Mouse (Mus musculus): ENCODE measurements around the gene Plekhh2.
A peak's percentile ranks its signal among the peaks of the same experiment; 100 is the strongest.

Gene Plekhh2

GRCm38 (mm10) chr17:84615811-84616210 lies 104.1 kb downstream of the Plekhh2 start:
- DNase-seq = no peak

GRCm38 (mm10) chr17:84616526-84617074 lies 104.9 kb downstream of the Plekhh2 start:
- no peak for DNase-seq

- no peak for DNase-seq
Observed at GRCm38 (mm10) chr17:84617953-84618352, 106.3 kb downstream of the Plekhh2 start.

DNA sequence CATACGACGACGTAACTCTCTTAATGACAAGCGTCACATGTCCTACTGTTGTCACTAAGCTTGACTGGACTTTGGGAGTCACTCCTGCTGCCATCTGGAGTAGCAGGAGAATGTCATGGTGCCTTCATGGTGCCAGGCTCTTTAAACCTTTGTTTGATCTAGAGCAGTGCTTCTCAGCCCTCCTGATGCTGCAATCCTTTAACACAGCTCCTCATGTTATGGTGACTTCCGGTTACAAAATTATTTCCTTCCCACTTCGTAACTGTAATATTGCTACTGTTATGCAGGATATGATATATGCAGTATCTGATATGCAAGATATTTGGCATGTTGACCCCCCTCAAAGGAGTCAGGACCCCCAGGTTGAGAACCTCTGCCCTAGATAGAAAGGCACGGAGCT lies 107.4 kb downstream of the Plekhh2 start:
- no peak for DNase-seq

GRCm38 (mm10) chr17:84620076-84620475 lies 108.4 kb downstream of the Plekhh2 start:
- no peak for DNase-seq

DNA sequence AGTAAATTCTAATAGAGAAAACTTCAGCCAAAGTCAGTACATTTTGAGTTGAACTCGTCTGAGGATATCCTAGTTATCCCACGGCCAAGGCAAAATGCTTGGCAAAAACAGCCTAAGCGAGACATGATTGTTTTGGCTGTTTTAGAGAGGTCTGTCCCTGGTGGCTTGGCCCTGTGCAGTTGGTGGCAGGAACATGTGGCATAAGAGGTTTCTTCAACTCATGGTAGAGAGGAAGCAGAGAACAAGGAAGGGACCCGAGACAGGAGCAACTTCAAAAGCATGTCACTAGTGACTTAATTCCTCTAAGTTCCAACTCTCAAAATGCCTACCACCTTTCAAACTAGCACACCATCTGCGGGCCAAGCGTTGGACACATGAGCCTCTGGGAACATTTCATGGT lies 108.9 kb downstream of the Plekhh2 start:
- no peak for DNase-seq

- DNase-seq = no peak
Observed at GRCm38 (mm10) chr17:84621209-84621608, 109.5 kb downstream of the Plekhh2 start.

GRCm38 (mm10) chr17:84622028-84622427 lies 110.3 kb downstream of the Plekhh2 start:
- DNase-seq = no peak

GRCm38 (mm10) chr17:84622873-84623272 lies 111.2 kb downstream of the Plekhh2 start:
- DNase-seq = no peak

DNA sequence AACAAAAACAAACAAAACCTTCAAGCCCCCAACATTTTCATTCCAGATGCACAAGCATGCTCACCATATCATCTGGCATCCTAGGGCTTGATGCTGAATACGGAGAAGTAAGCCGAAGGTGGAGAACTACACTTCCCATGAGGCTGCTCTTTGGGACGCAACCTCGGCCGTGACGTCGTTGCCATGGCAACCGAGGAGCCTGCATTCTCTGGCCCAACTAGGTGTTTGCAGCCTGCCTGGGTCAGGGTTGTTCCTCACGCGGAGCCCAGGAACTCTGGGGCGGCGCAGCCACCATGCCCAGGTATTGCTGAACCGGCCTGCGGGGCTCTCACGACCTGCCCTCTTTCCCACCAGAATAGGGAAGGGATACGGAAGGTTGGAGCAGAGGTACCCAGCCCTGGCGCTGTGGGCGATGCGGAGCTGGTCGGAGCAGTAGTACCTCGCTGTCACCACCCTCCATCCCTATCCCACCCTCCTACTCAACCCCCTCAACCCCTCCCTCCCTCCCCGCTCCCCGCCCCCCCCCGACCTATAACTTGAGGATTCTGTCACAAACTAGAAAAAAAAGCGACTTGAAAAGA lies 114.7 kb downstream of the Plekhh2 start, which contains the start of gene Dync2li1:
Gene Dync2li1 (plus strand): TSS at position 221 of the 581 bp plus-strand sequence.
- peak; percentile 81 to 82 for DNase-seq

DNA sequence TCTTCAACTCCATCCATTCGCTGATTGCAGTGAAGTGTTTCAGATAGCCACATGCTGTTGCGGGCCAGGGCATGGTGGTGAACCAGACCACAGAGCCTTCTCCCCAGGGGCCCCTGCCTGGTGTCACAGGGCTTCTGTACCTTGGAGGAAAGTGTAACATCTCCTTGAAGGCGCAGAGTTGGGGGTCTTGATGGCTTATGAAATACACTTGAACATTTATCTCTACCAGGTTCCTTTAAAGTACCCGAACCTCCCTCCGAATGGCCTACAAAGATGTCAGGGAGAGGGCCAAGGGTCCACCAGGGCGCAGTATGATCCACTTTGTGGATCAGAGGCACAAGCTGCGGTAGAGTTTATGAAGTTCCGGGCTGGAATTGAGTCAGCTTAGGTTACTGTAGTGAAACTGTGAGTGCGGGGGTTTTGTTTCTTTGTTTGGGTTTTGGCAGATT lies 115.2 kb downstream of the Plekhh2 start:
- peak; percentile 13 to 20 for DNase-seq

- DNase-seq = no peak
Observed at GRCm38 (mm10) chr17:84627721-84628120, 116.0 kb downstream of the Plekhh2 start.

- DNase-seq = no peak
Observed at GRCm38 (mm10) chr17:84628611-84629010, 116.9 kb downstream of the Plekhh2 start.

GRCm38 (mm10) chr17:84631836-84632235 lies 120.1 kb downstream of the Plekhh2 start:
- DNase-seq = no peak

- DNase-seq = peak; percentile 56 to 57
Observed at GRCm38 (mm10) chr17:84633443-84633842, 121.7 kb downstream of the Plekhh2 start.

DNA sequence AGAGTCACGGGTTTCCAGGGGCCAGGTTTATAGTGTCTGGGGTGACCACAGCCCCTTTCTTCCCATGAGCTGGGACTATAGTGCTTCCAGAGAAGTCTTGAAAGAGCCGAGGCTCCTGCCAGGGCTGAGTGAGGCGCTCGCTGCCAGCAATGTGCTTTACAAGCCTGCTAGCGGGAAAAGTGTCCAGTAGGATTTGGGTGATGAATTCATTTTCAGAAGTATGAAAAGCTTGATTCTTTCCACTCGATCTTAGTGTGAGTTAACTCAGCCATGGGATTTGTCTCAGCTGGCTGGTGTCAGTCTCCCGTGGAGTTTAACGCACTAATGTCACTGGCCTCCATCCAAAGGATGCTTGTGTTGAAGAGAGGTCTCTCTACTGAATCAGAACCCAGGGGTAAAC lies 124.6 kb downstream of the Plekhh2 start:
- DNase-seq = no peak

DNA sequence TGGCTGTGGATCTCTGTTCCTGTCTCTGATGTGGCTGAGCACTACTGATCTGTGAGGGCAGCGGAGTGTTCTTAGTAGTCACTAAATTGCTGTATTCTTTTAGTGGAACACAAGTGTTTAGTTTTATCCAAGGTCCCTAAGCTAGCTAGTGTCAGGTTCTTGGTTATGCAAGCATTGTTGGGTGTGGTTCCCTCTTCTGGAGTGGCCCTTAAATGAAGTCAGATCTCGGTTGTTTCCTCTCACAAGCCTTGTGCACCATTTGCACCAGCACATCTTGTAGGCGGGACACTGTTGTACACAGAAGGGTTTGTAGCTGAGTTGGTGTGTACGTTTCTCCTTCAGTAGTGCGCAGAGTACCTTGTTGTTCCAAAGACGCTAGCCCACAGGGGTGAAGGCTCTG lies 126.3 kb downstream of the Plekhh2 start:
- DNase-seq = no peak

GRCm38 (mm10) chr17:84639796-84640378 lies 128.2 kb downstream of the Plekhh2 start:
- DNase-seq = no peak

DNA sequence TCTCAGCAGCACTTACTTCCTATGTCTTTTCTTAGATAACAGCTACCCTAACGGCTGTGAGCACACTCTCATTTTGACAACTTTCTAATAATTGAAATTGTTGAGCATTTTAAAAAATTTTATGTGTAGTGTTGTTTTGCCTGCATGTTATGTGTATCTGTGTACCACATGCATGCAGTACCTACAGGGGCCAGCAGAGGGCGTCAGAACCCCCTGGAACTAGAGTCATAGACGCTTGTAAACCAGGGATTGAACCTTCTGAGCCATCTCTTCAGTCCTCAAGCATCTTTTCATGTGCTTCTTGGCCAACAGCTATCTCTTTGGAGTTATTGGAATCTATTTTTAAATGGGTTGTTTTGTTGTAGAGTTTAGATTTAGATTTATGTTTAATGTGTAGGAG lies 130.2 kb downstream of the Plekhh2 start:
- DNase-seq = peak; percentile 67 to 69

- DNase-seq = no peak
Observed at GRCm38 (mm10) chr17:84642324-84642723, 130.6 kb downstream of the Plekhh2 start.

- DNase-seq = no peak
Observed at GRCm38 (mm10) chr17:84644292-84645050, 132.8 kb downstream of the Plekhh2 start.

DNA sequence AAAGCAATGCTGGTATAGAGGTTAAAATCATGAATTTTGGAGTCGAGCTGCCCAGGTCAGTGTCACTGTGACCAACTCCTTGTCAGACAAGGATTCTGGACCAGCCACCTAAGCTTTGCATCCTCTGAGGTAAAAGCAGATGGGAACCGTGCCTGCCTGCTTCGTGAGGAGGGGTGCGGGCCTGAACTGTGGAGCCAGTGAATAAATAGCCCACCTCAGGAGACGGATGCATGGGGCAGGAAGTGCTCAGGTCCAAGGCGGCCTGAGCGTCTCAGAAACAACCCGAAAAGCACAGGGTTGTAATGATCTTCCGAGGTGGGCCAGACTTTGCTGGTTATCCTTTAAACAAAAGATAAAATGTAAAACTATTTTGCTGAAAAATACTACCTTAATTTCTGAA lies 133.4 kb downstream of the Plekhh2 start:
- DNase-seq = no peak

- no peak for DNase-seq
Observed at GRCm38 (mm10) chr17:84645894-84646293, 134.2 kb downstream of the Plekhh2 start.

GRCm38 (mm10) chr17:84646477-84646876 lies 134.8 kb downstream of the Plekhh2 start:
- DNase-seq = no peak
